Mouse (Mus musculus) liver, adult (tissue): ENCODE measurements around the gene Itpka.
A peak's percentile ranks its signal among the peaks of the same experiment; 100 is the strongest.

Source experiments
- GATA4 ChIP-seq: IDR thresholded peaks from 2 replicates; pipeline ENCODE4 v1.6.1; 2014; ENCODE audit warnings: mild to moderate bottlenecking, low read length; ENCODE audit not compliant: insufficient replicate concordance

Gene Itpka

GRCm38 (mm10) chr2:119798246-119798927, 56.2 kb downstream of the Itpka start:
- peak; percentile 83; the same call in 1 of the 2 replicates for TF ChIP-seq GATA4

GRCm38 (mm10) chr2:119799181-119799960, 57.2 kb downstream of the Itpka start:
- TF ChIP-seq GATA4, result no peak

GRCm38 (mm10) chr2:119799961-119800550, 57.9 kb downstream of the Itpka start:
- no peak for TF ChIP-seq GATA4
